Mouse (Mus musculus) limb, embryonic 12.5 days (tissue): ENCODE data around the gene Allc. TPM values are rescaled to one million over a fixed set of nuclear protein-coding genes. Genes with fewer than 3 reads are reported as not detected.

Experiments used
- ATAC-seq: fragments of 200-750 bp; cut with Nextera tagmentation; 2 replicates; pipeline ENCODE4 v1.8.0; 2017; ENCODE audit warnings: low read depth, moderate TSS enrichment; ENCODE audit not compliant: insufficient number of reproducible peaks, insufficient read depth, low FRiP score, low TSS enrichment
- H3K27ac ChIP-seq: fragments of 300-500 bp; sonication (generic); 2 replicates; pipeline ENCODE4 v1.5.1; 2016; ENCODE audit warnings: mild to moderate bottlenecking, moderate library complexity
- H3K27me3 ChIP-seq: fragments of 300-500 bp; sonication (generic); 2 replicates; pipeline ENCODE4 v1.6.1; 2016; ENCODE audit warnings: mild to moderate bottlenecking, moderate library complexity
- H3K36me3 ChIP-seq: fragments of 300-500 bp; sonication (generic); 2 replicates; pipeline ENCODE4 v1.6.1; 2016; ENCODE audit warnings: mild to moderate bottlenecking, moderate library complexity
- H3K4me1 ChIP-seq: fragments of 300-500 bp; sonication (generic); replicated peaks from 2 replicates; pipeline ENCODE4 v1.6.1; 2016
- H3K4me2 ChIP-seq: fragments of 300-500 bp; sonication (generic); 2 replicates; pipeline ENCODE4 v1.6.1; 2016; ENCODE audit warnings: mild to moderate bottlenecking, moderate library complexity
- H3K4me3 ChIP-seq: fragments of 300-500 bp; sonication (generic); replicated peaks from 2 replicates; pipeline ENCODE4 v1.5.1; 2016; ENCODE audit warnings: mild to moderate bottlenecking
- H3K9ac ChIP-seq: fragments of 300-500 bp; sonication (generic); replicated peaks from 2 replicates; pipeline ENCODE4 v1.6.1; 2016; ENCODE audit warnings: mild to moderate bottlenecking, moderate library complexity
- H3K9me3 ChIP-seq: fragments of 300-500 bp; sonication (generic); 2 replicates; pipeline ENCODE4 v1.6.1; 2016; ENCODE audit warnings: mild to moderate bottlenecking, moderate library complexity
- WGBS: fragments of 180-500 bp; shearing (Covaris S2); methylation state at CpG from one replicate; pipeline ENCODE4 v1.1.7; 2016; 5-methylcytosine and 5-hydroxymethylcytosine counted together
- polyA plus RNA-seq: library from polyadenylated mRNA; unstranded; fragments of >200 nt; fragmentation: Nextera tagmentation; extraction: Ambion mirVana; gene quantifications from 2 replicates; pipeline ENCODE4 v1.2.1, GENCODE M21; 2016

The Allc gene
- polyA plus RNA-seq: not detected in 2 replicates

DNA sequence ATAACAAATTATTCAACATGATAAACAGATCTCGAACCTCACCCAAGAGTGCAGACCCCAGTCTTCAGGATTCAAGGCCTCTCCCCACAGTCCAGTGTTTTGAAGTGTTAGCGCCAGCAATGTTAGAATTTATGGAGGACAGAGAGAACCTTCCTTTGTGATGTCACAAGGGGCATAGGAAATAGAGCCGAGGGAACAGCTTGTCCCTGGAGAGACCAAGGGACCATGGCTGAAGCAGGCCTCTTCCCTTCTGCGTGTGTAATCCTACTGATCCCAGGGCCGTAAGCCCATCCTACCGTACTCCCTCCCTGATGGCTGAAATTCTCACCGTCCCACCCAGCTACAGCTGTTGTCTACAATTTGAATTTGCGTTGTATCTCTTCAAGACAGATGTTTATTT is at the start of gene Allc:
TSS of gene Allc (minus strand) at position 101 of the 400 bp plus-strand sequence.
- ATAC-seq: no peak
- Histone ChIP-seq H3K27ac (no peak within 1 kb of the TSS), H3K9ac (no peak within 1 kb of the TSS), H3K36me3 (no peaks in the 10 kb centered on the region), H3K9me3 (no peaks in the 10 kb centered on the region), H3K4me1 (no peaks in the 10 kb centered on the region), H3K4me2 (no peak within 1 kb of the TSS), H3K27me3 (no peaks in the 10 kb centered on the region), H3K4me3 (no peak within 1 kb of the TSS)
- WGBS: 84% methylated on average over 8 of the region's 8 CpGs

DNA sequence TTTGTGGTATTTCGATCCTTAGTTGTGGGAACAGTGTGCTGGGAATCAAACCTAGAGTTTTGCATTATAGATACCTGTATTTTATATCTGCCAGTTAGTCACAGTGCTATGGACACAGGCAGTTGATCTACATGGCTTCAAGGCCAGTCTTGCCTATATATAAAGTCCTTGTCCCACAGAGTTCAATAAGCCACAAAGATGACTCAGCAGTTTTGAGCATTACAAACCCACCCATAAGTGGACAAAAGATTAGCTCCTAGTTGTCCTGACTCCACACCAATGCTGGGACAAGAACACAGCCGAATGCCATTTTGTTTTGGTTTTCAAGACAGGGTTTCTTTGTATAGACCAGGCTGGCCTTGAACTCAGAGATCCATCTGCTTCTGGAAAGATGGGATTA is 46.1 kb upstream of the Allc start:
- WGBS: 92% methylated on average over 2 of the region's 2 CpGs
- no peaks in the 10 kb centered on the region for H3K9me3 ChIP-seq
- no peaks in the 10 kb centered on the region for H3K27me3 ChIP-seq
- H3K4me3 ChIP-seq: no peak overlapping the region
- H3K4me2 ChIP-seq: no peak overlapping the region
- H3K4me1 ChIP-seq: no peaks in the 10 kb centered on the region; the same call in 1 of the 2 replicates
- no peak overlapping the region for H3K9ac ChIP-seq
- no peak for ATAC-seq
- peaks cover 57% of the 10 kb centered on the region for H3K36me3 ChIP-seq
- H3K27ac ChIP-seq: no peak overlapping the region

DNA sequence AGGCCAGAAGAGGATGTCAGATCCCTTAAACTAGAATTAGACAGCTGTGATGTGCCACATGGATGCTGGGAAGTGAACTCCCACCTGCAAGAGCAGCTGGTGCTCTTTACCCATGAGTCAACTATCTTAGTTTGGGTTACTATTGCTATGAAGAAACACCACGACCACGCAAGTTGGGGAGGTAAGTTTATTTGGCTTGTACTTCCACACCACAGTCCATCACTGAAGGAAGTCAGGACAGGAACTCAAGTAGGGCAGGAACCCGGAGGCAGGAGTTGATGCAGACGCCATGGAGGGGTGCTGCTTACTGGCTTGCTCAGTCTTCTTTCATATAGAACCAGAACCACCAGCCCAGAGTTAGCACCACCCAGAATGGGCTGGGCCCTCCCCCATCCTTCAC is 44.8 kb upstream of the Allc start:
- no peak overlapping the region for H3K4me2 ChIP-seq
- H3K36me3 ChIP-seq: peaks cover 43% of the 10 kb centered on the region
- H3K4me1 ChIP-seq: no peaks in the 10 kb centered on the region; the same call in 1 of the 2 replicates
- ATAC-seq: no peak
- H3K9me3 ChIP-seq: no peaks in the 10 kb centered on the region
- 67% methylated on average over 4 of the region's 4 CpGs for WGBS
- H3K27ac ChIP-seq: no peak overlapping the region
- no peaks in the 10 kb centered on the region for H3K27me3 ChIP-seq
- H3K9ac ChIP-seq: no peak overlapping the region
- no peak overlapping the region for H3K4me3 ChIP-seq

DNA sequence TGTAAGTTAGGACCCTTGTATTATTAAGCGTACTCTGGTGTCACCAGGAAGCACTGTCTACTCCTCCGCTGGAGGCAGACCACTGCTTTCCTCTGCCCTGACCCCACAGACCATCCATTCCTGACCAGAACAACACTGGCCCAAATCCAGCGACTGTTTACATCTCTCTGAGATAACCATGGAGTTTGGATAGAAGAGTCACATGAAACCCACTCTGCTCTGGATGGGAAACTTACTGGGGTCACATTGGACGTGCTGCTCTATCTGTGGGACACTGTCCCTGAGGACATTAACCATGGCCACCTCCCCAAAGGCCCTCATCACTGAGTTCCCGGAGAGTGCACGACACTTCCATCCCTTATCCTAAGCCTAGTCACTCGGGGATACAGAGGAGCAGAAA is 43.1 kb upstream of the Allc start:
- WGBS: 79% methylated on average over 7 of the region's 7 CpGs
- no peak for ATAC-seq

DNA sequence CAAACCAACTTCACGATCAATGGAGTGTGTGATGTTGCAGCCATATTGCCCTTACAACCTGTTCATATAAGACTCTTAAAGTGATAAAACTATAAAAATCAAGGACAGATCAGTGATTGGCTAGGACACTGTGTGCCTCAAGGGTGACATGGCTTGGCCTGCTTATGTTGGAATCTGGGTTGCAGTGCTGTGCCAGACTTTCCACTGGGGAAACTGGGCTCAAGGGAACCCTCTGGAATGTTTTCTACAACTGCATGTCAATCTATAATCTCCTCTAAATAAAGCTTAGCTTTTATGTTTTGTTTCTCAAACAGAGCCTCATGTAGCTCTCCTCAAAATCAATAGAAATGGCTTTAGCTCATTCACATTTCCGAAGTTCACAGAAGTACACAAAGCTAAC is 41.9 kb upstream of the Allc start:
- H3K9ac ChIP-seq: no peak overlapping the region
- peaks cover 15% of the 10 kb centered on the region for H3K36me3 ChIP-seq
- H3K4me1 ChIP-seq: no peaks in the 10 kb centered on the region
- H3K9me3 ChIP-seq: no peaks in the 10 kb centered on the region
- no peak for ATAC-seq
- H3K27me3 ChIP-seq: no peaks in the 10 kb centered on the region
- H3K27ac ChIP-seq: no peak overlapping the region
- 90% methylated on average over 2 of the region's 2 CpGs for WGBS
- H3K4me2 ChIP-seq: no peak overlapping the region
- no peak overlapping the region for H3K4me3 ChIP-seq

More for the DNA sequence above, 43.1 kb upstream of the Allc start:
- no peaks in the 10 kb centered on the region for H3K9me3 ChIP-seq
- no peaks in the 10 kb centered on the region for H3K27me3 ChIP-seq
- H3K27ac ChIP-seq: no peak overlapping the region
- no peak overlapping the region for H3K4me2 ChIP-seq
- H3K36me3 ChIP-seq: peaks cover 26% of the 10 kb centered on the region
- H3K4me3 ChIP-seq: no peak overlapping the region
- H3K4me1 ChIP-seq: no peaks in the 10 kb centered on the region; the same call in 1 of the 2 replicates
- no peak overlapping the region for H3K9ac ChIP-seq

DNA sequence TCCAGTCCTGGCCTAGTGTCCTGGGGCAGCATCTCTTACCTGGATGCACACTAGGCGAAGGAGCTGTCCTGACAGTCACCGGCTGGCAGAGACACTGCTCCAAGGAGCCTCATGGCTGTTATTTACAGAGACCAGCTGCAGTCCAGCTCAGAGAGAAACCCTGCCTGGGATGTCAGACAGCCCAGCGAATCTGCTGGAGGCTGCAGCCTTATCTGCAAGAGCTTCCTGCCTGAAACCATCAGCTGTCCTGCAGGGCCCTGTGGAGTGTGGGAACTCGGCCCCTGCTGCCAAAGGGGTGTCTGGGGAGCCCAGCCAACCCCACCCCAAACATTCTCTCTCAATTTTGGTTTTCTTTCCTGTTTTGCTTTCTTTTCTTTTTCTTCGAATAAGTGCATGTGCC is 40.9 kb upstream of the Allc start, which contains the start of gene Colec11:
TSS of gene Colec11 (minus strand) at position 183 of the 400 bp plus-strand sequence.
- Histone ChIP-seq H3K4me1 (no peaks in the 10 kb centered on the region), H3K9me3 (no peaks in the 10 kb centered on the region), H3K4me2 (no peak within 1 kb of the TSS), H3K9ac (no peak within 1 kb of the TSS), H3K36me3 (peaks cover 4% of the 10 kb centered on the region; the same call in 1 of the 2 replicates), H3K4me3 (no peak within 1 kb of the TSS), H3K27ac (no peak within 1 kb of the TSS), H3K27me3 (no peaks in the 10 kb centered on the region)
- ATAC-seq: no peak
- WGBS: 62% methylated on average over 5 of the region's 5 CpGs

DNA sequence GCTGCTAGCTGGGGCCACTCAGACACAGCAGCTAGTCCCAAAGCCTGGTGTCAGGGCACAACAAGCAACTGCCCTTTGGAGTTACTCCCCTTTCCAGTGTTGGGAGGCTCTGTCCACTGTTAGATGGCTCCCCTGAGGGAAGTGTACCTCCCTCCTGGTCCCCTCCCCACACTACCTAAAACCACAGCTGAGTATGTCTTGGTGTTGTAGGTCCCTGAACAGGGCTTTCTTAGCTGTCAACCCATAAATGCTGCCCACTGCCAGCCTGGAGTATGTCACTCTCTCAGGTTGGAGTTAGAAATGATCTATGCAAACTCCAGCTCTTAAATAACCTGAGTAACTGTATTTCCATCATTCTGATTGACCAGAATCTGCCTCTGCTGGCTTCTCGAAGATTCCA is 40.3 kb upstream of the Allc start:
- H3K4me1 ChIP-seq: no peaks in the 10 kb centered on the region
- ATAC-seq: no peak
- H3K27ac ChIP-seq: no peak overlapping the region
- no peaks in the 10 kb centered on the region for H3K36me3 ChIP-seq
- no peaks in the 10 kb centered on the region for H3K27me3 ChIP-seq
- no peak overlapping the region for H3K4me2 ChIP-seq
- no peaks in the 10 kb centered on the region for H3K9me3 ChIP-seq
- WGBS: 73% methylated on average over 1 of the region's 1 CpGs
- H3K4me3 ChIP-seq: no peak overlapping the region
- H3K9ac ChIP-seq: no peak overlapping the region

DNA sequence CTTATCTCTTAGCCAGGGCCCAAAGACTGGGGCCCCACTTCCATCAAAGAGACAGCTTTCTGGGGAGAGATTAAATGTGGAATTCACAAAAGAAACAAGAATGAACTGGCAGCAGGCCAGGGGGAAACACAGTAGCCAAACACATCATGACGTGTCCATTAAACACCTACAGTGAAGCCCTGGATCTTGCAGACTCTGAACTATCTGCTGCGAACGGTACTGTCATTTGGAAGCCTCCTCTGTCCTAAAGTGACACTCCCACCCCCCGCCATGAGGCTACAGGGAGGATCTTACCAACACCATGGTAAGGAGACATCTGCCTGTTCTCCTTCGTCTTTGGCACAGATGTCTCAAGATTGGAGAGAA is 39.8 kb upstream of the Allc start:
- WGBS: 48% methylated on average over 5 of the region's 5 CpGs
- no peak overlapping the region for H3K9ac ChIP-seq
- ATAC-seq: no peak
- H3K27ac ChIP-seq: no peak overlapping the region
- no peaks in the 10 kb centered on the region for H3K36me3 ChIP-seq
- H3K27me3 ChIP-seq: no peaks in the 10 kb centered on the region
- no peak overlapping the region for H3K4me3 ChIP-seq
- no peaks in the 10 kb centered on the region for H3K4me1 ChIP-seq
- no peaks in the 10 kb centered on the region for H3K9me3 ChIP-seq
- no peak overlapping the region for H3K4me2 ChIP-seq

DNA sequence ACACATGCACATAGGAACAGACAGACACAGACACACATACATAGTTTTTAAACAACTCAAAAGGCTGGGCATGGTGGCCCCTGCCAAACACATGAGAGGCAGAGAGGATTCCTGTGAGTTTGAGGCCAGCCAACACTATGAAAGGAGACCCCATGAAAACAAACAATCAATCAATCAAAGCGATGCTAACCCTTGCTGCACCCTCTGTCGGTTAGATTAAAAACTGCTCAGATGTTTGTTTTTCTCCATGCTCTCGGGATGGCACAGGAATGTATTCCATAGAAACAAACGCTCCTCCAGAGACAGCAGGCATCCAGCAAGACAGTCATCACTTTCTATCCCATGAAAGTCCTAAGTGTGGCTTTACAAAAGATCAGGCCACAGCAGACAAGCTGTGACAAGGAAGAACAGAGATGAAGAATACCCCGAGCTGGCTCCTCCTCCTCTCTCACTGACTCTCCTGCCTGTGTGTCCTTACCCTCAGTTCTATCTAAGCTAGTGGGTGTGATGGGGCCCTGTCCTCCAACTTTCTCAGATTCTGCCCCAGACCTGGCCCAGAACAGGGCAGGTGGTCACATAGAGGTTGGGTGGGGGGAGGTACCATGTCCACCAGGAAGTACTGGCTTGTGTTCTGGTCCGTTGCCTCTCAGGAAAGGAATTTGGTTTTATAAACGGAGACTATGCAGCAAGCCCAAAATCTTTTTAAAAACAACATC is 39.3 kb upstream of the Allc start:
- Histone ChIP-seq H3K36me3 (no peaks in the 10 kb centered on the region), H3K9ac (no peak overlapping the region), H3K4me3 (no peak overlapping the region), H3K4me1 (no peaks in the 10 kb centered on the region), H3K9me3 (no peaks in the 10 kb centered on the region), H3K27me3 (no peaks in the 10 kb centered on the region), H3K4me2 (no peak overlapping the region), H3K27ac (no peak overlapping the region)
- WGBS: 32% methylated on average over 7 of the region's 7 CpGs
- ATAC-seq: no peak

DNA sequence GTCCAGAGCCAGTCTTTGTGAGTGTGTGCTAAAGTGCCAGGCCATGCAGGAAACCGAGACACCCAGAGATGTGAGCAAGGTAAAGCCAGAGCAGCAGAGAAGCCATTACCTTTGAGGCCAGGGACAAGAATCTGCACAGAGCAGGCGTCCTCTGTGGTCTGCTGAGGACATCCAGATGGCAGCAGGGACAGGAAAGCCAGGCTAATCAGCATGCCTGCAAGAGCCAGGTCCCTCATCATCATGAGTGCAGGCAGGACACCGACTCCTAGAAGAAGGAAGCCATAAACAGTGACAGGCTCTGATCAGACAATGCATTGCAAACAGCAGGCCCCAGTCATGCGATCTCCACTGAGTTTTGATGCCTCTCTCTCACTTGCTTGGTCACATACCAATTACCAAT is 35.0 kb upstream of the Allc start:
- Histone ChIP-seq H3K4me2 (no peak overlapping the region), H3K9me3 (no peaks in the 10 kb centered on the region), H3K9ac (no peak overlapping the region), H3K36me3 (no peaks in the 10 kb centered on the region), H3K27me3 (no peaks in the 10 kb centered on the region), H3K27ac (no peak overlapping the region), H3K4me3 (no peak overlapping the region), H3K4me1 (no peaks in the 10 kb centered on the region)
- 45% methylated on average over 4 of the region's 4 CpGs for WGBS
- no peak for ATAC-seq

DNA sequence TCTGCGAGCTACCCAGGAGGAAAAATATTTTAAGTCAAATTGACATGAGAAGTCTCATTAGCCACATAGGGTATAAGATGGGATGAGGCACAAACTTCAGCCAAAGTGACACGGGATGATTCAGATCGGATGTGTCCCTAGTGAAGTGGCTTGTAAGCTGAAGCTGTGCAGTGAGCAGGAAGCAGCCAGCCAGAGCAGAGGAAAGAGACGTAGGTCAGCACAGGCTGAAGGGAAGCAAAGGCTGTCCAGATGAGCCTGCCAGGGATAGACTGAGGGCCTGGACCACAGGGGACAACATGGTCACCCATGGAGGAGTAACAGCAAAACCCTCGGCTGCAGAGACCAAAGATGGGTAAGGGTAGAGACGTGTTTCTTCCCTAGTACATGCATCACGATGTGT is 32.1 kb upstream of the Allc start:
- Histone ChIP-seq H3K4me2 (no peak overlapping the region), H3K27ac (no peak overlapping the region), H3K9me3 (no peaks in the 10 kb centered on the region), H3K4me3 (no peak overlapping the region), H3K27me3 (no peaks in the 10 kb centered on the region), H3K4me1 (no peaks in the 10 kb centered on the region), H3K36me3 (no peaks in the 10 kb centered on the region), H3K9ac (no peak overlapping the region)
- 75% methylated on average over 7 of the region's 7 CpGs for WGBS
- no peak for ATAC-seq

DNA sequence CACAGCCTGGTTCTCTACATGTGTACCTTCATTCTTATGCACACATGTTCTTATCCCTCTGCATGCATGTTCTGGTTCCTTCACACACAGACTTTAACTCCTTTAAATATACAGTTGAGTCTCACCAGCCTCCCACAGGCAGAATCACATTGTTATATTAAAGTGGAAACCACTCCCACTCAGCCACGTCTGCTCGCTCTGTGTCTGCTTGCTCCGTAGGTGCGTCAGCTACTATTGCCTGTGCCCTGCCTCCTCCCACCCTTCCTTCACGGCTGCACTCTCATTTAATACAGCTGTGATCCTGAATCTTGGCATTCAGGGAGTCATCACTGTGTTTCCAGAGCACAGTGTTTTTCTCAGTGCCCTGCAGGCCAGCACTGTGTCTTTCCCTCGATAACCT is 30.1 kb upstream of the Allc start:
- no peak overlapping the region for H3K27ac ChIP-seq
- no peak overlapping the region for H3K9ac ChIP-seq
- H3K36me3 ChIP-seq: no peaks in the 10 kb centered on the region
- no peak overlapping the region for H3K4me2 ChIP-seq
- H3K9me3 ChIP-seq: no peaks in the 10 kb centered on the region
- 62% methylated on average over 6 of the region's 6 CpGs for WGBS
- ATAC-seq: no peak
- no peak overlapping the region for H3K4me3 ChIP-seq
- peaks cover 9% of the 10 kb centered on the region for H3K4me1 ChIP-seq
- no peaks in the 10 kb centered on the region for H3K27me3 ChIP-seq
